Mouse (Mus musculus) midbrain, postnatal 0 days (tissue): Measurements from ENCODE around the gene Rxrg. TPM values are rescaled to one million over a fixed set of nuclear protein-coding genes. Genes with fewer than 3 reads are reported as not detected.

Experiments
- ATAC-seq: fragments of 200-750 bp; cut with Nextera tagmentation; 2 replicates; pipeline ENCODE4 v1.8.0; 2017; ENCODE audit warnings: moderate number of reproducible peaks, mild to moderate bottlenecking, moderate TSS enrichment, moderate library complexity; ENCODE audit not compliant: low FRiP score
- DNase-seq: peaks from one replicate; pipeline ENCODE4 v3.0.0-alpha.2; 2015; ENCODE audit warnings: low spot score
- H3K27ac ChIP-seq: fragments of 300-500 bp; sonication (generic); 2 replicates; pipeline ENCODE4 v1.5.1; 2014; ENCODE audit warnings: low read depth, mild to moderate bottlenecking, low read length, mixed read lengths
- H3K27me3 ChIP-seq: fragments of 300-500 bp; sonication (generic); 2 replicates; pipeline ENCODE4 v1.6.1; 2014; ENCODE audit warnings: low read length, control low read depth, mixed read lengths; ENCODE audit not compliant: insufficient read depth
- H3K36me3 ChIP-seq: fragments of 300-500 bp; sonication (generic); 2 replicates; pipeline ENCODE4 v1.6.1; 2014; ENCODE audit warnings: low read length, control low read depth, mixed read lengths; ENCODE audit not compliant: insufficient read depth
- H3K4me1 ChIP-seq: fragments of 300-500 bp; sonication (generic); 2 replicates; pipeline ENCODE4 v1.6.1; 2014; ENCODE audit warnings: mild to moderate bottlenecking, control low read depth, antibody characterized with exemption, low read length, mixed read lengths; ENCODE audit not compliant: insufficient read depth
- H3K4me2 ChIP-seq: fragments of 300-500 bp; sonication (generic); 2 replicates; pipeline ENCODE4 v1.6.1; 2014; ENCODE audit warnings: low read depth, mild to moderate bottlenecking, low read length, mixed read lengths; ENCODE audit not compliant: poor library complexity, severe bottlenecking
- H3K4me3 ChIP-seq: fragments of 300-500 bp; sonication (generic); 2 replicates; pipeline ENCODE4 v1.5.1; 2014; ENCODE audit warnings: low read depth, mild to moderate bottlenecking, low read length, moderate library complexity
- H3K9ac ChIP-seq: fragments of 300-500 bp; sonication (generic); replicated peaks from 2 replicates; pipeline ENCODE4 v1.6.1; 2014; ENCODE audit warnings: mild to moderate bottlenecking, low read length, moderate library complexity, mixed read lengths; ENCODE audit not compliant: poor library complexity, severe bottlenecking
- H3K9me3 ChIP-seq: fragments of 300-500 bp; sonication (generic); 2 replicates; pipeline ENCODE4 v1.6.1; 2016; ENCODE audit warnings: low read length, control low read depth
- CTCF ChIP-seq: IDR thresholded peaks from 2 replicates; pipeline ENCODE4 v1.5.1; 2016; ENCODE audit warnings: antibody characterized with exemption, mild to moderate bottlenecking
- WGBS: fragments of 180-500 bp; shearing (Covaris S2); extraction: QIAGEN DNeasy Blood & Tissue Kit; methylation state at CpG from one replicate; pipeline ENCODE4 v1.1.7; 2014; 5-methylcytosine and 5-hydroxymethylcytosine counted together
- polyA plus RNA-seq: library from polyadenylated mRNA; unstranded; fragments of >200 nt; fragmentation: Nextera tagmentation; extraction: Ambion mirVana; gene quantifications from 2 replicates; pipeline ENCODE4 v1.2.1, GENCODE M21; 2015
- total RNA-seq: library from RNA; depleted of rRNA; stranded (reverse); fragments of >200 nt; gene quantifications from 2 replicates; pipeline ENCODE4 v1.2.3, GENCODE M21; 2014

Rxrg gene
- total and polyA plus RNA-seq, 2 experiments from 2014 or later: 11.4 to 12.8 TPM

DNA sequence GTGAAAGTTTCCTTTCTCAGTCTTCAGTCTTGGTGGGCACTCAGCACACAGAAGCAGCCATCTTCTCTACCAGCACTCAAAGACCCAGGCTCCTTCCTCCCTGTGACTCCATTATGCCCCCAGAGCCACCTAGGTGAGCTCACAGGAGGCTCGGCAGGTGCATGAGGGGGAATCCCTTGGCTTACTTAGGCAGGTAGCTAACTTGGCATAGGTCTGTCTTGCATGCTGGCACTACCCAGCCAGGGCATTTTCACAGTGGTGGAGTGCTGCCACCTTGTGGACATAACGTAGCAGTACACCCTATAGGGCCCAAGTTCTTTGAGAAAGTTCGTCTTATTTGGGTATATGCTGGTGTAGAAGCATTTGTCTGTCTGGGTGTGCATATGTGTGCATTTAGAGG, 38.8 kb downstream of the Rxrg start:
- Histone ChIP-seq H3K27ac (no peak overlapping the region), H3K9me3 (no peaks in the 10 kb centered on the region), H3K27me3 (no peaks in the 10 kb centered on the region), H3K4me1 (no peaks in the 10 kb centered on the region), H3K36me3 (no peaks in the 10 kb centered on the region), H3K4me3 (no peak overlapping the region), H3K4me2 (no peak overlapping the region), H3K9ac (no peak overlapping the region)
- peak; percentile 81 for DNase-seq
- TF ChIP-seq CTCF: peak; percentile 99
- WGBS: 12% methylated on average over 3 of the region's 3 CpGs
- peak; percentile 64; the same call in 1 of the 2 replicates for ATAC-seq

GRCm38 (mm10) chr1:167638053-167638452, 39.9 kb downstream of the Rxrg start:
- 26% methylated on average over 13 of the region's 13 CpGs for WGBS
- Histone ChIP-seq H3K36me3 (no peaks in the 10 kb centered on the region), H3K9ac (no peak overlapping the region), H3K9me3 (no peaks in the 10 kb centered on the region), H3K4me1 (no peaks in the 10 kb centered on the region), H3K4me2 (no peak overlapping the region), H3K27me3 (no peaks in the 10 kb centered on the region), H3K4me3 (no peak overlapping the region), H3K27ac (no peak overlapping the region)
- peak; percentile 54 for DNase-seq
- peak; percentile 73 for TF ChIP-seq CTCF
- no peak; the same call in 1 of the 2 replicates for ATAC-seq

DNA sequence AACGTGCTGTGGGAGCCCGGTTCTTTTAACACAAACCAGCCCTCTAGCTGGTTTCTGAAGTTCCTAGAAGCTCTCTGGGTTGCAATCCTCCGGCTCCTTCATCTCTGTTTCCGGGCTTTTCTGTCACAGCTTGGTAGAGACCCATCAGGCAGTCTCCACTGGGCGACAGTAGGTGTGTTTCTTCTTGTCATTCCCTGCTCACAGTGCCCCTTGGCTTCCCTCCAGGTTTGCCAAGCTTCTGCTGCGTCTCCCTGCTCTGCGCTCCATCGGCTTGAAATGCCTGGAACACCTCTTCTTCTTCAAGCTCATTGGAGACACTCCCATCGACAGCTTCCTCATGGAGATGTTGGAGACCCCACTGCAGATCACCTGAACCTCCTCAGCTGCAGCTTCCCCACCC, 40.7 kb downstream of the Rxrg start:
- no peaks in the 10 kb centered on the region for H3K27me3 ChIP-seq
- H3K36me3 ChIP-seq: no peaks in the 10 kb centered on the region
- H3K4me1 ChIP-seq: no peaks in the 10 kb centered on the region
- peak; percentile 13 for DNase-seq
- H3K9ac ChIP-seq: no peak overlapping the region
- no peaks in the 10 kb centered on the region for H3K9me3 ChIP-seq
- ATAC-seq: no peak
- no peak overlapping the region for H3K27ac ChIP-seq
- 79% methylated on average over 9 of the region's 9 CpGs for WGBS
- no peak overlapping the region for H3K4me3 ChIP-seq
- H3K4me2 ChIP-seq: no peak overlapping the region
- TF ChIP-seq CTCF: no peak

GRCm38 (mm10) chr1:167644866-167645537, 46.8 kb downstream of the Rxrg start:
- H3K9ac ChIP-seq: no peak overlapping the region
- no peaks in the 10 kb centered on the region for H3K4me1 ChIP-seq
- ATAC-seq (peak; percentile 69), DNase-seq (peak; percentile 86)
- no peaks in the 10 kb centered on the region for H3K36me3 ChIP-seq
- no peak overlapping the region for H3K4me3 ChIP-seq
- 19% methylated on average over 16 of the region's 16 CpGs for WGBS
- TF ChIP-seq CTCF: peak; percentile 93
- no peak overlapping the region for H3K27ac ChIP-seq
- H3K4me2 ChIP-seq: no peak overlapping the region
- no peaks in the 10 kb centered on the region for H3K27me3 ChIP-seq
- H3K9me3 ChIP-seq: no peaks in the 10 kb centered on the region

DNA sequence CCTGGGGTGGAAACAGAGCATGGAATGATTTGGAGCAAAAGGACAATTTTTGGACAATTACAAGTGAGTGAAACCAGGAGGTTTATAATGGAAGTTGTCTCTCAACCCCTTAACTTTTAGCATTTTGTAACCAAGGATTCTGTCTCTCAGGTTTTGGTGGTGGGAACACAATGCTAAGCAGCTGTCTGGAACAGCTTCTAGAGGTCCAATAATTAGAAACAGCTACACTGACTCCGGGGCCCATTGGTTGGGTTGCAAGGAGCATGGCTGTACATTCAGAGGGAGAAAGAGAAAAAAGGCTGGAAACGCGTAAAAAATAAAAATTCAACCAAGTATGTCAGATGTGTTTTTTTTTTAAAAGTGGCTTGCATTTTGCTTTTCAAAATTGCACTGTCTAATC, 50.5 kb downstream of the Rxrg start:
- DNase-seq: no peak
- no peak overlapping the region for H3K27ac ChIP-seq
- no peak overlapping the region for H3K9ac ChIP-seq
- no peaks in the 10 kb centered on the region for H3K36me3 ChIP-seq
- no peak overlapping the region for H3K4me2 ChIP-seq
- no peak overlapping the region for H3K4me3 ChIP-seq
- no peaks in the 10 kb centered on the region for H3K4me1 ChIP-seq
- no peak for ATAC-seq
- 79% methylated on average over 3 of the region's 3 CpGs for WGBS
- no peaks in the 10 kb centered on the region for H3K27me3 ChIP-seq
- TF ChIP-seq CTCF: no peak
- H3K9me3 ChIP-seq: no peaks in the 10 kb centered on the region

GRCm38 (mm10) chr1:167649122-167649633, 51.0 kb downstream of the Rxrg start:
- Histone ChIP-seq H3K4me3 (no peak overlapping the region), H3K9ac (no peak overlapping the region), H3K4me1 (no peaks in the 10 kb centered on the region), H3K4me2 (no peak overlapping the region), H3K9me3 (no peaks in the 10 kb centered on the region), H3K27ac (no peak overlapping the region), H3K27me3 (no peaks in the 10 kb centered on the region), H3K36me3 (no peaks in the 10 kb centered on the region)
- 77% methylated on average over 11 of the region's 11 CpGs for whole genome bisulfite sequencing
- DNase-seq (no peak), ATAC-seq (no peak)
- no peak for TF ChIP-seq CTCF
